Mouse (Mus musculus) small intestine, adult 2 months (tissue): ENCODE results near the gene Usp3.

Experiments used
- CTCF ChIP-seq: fragments of 200-500 bp; IDR thresholded peaks from 2 replicates; pipeline ENCODE4 v1.5.1; 2012; ENCODE audit warnings: low read depth, mild to moderate bottlenecking, control low read depth, inconsistent platforms, low read length, moderate library complexity, mixed read lengths; ENCODE audit not compliant: insufficient replicate concordance, insufficient read length; ENCODE audit errors: extremely low read depth
- POLR2A ChIP-seq: fragments of 200-500 bp; IDR thresholded peaks from 2 replicates; pipeline ENCODE4 v1.6.1; 2012; ENCODE audit warnings: low read depth, mild to moderate bottlenecking, control low read depth, inconsistent platforms, low read length, moderate library complexity

DNA sequence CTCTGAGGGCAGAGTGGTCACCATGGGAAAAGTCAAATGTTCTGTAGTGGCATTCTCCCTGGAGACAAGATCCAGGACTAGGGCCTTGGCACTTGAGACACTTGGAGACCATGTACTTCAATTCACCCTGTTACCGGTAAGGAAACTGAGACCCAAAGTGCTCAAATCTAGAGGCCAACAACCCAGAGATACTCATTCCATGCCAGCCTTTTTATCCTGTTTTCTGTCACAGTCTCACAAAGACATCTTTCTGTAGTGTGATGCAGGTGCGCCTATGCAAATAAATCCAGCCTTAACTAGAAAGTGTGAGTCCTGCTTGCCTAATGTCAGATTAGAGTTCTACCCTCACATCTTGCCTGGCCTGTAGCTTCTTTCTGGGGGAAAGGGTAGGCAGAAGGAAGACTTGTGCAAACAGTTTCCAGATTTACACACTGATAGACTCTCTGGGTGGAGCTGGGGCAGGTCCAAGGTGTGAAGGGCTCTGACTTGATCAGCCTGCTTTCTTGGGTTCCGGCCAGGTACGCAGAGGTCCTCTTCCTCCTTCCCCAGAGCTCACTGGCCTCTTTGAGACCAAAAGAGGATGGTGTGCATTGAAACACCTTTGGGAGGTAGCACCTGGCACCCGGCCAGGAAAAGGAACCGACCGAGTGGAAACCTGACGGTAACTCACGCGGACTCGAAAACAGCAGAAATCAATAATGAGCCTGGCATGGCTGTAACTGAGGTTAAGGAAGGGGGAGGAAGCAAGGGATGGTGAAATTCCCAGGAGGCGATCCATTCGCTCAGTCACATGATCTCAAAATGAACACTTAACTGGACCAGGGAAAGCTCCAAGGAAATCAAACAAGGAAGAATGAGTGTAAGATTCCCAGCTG is 13.2 kb upstream of the Usp3 start:
- TF ChIP-seq CTCF (no peak), POLR2A (no peak)
